Comparison of ENCODE assay signal across 14 mouse cellular contexts in the genomic region with DNA sequence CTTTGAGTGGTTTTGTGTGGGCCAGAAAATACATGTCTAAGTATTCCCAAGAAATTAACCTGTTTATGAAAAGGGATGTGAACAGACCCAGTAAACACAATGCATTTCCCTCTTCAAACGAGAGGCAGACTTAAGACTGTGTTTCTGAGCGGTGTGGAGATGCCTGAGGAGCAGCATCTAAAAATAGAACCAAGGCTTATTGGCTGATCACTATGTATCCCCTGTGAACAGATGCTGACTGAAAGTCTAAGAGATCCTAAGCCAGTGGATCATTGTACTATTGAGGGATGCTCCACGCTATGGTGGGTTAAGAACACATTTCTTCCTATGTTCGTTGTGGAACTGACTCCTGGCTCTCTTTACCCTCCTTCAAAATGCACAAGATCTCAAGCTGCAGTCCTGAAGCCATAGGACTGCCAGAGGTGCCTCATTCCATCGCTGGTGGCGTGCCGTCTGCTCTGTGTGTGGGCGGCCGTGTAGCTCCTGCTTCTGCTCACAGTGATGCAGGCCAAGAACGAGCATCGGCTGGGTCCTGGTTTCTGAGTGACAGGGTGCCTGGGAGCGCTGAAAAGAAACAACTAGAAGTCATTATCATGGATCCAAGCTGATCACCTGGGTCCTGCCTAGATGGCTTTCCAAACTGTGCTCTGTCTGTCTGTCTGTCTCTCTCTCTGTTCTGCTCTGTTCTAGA. TPM values are rescaled to one million over a fixed set of nuclear protein-coding genes. Genes with fewer than 3 reads are reported as not detected.
DNase-seq lines count a peak whose midpoint lies in the region; ATAC-seq and TF ChIP-seq lines count a peak whose summit lies in the region.
"Had no signal": no experiment of that assay in that cellular context is flagged by ENCODE, and none has a peak within 500 bp of the region (broad histone marks: within the 10 kb centered on the region; RNA-seq: fewer than 3 reads in every experiment).

No protein-coding gene starts in this region.

- WGBS in forebrain, embryonic 14.5 days: 56% methylated on average over 12 of the region's 12 CpGs
- WGBS in hindbrain, embryonic 16.5 days: 44% methylated on average over 12 of the region's 12 CpGs
- 51% methylated on average over 12 of the region's 12 CpGs for WGBS in midbrain, embryonic 13.5 days

- H3K4me3 ChIP-seq in left cerebral cortex, adult 2 months: no peak overlapping the region
- H3K4me3 ChIP-seq in forebrain, embryonic 14.5 days (ENCODE audit: low read depth, low read length): no peak overlapping the region
- no peak overlapping the region for H3K4me3 ChIP-seq in hindbrain, embryonic 16.5 days (ENCODE audit: low read length)
- H3K4me3 ChIP-seq in midbrain, embryonic 13.5 days (replicated peaks): no peak overlapping the region
- no peak overlapping the region for H3K4me3 ChIP-seq in gastrocnemius, adult 2 months
- H3K4me3 ChIP-seq: embryonic facial prominence, embryonic 15.5 days had no signal

- H3K9ac ChIP-seq in forebrain, embryonic 14.5 days (ENCODE audit: low read length): no peak overlapping the region
- no peak overlapping the region for H3K9ac ChIP-seq in hindbrain, embryonic 16.5 days (ENCODE audit: low read depth, low read length)
- H3K9ac ChIP-seq in midbrain, embryonic 13.5 days (replicated peaks): no peak overlapping the region
- H3K9ac ChIP-seq: embryonic facial prominence, embryonic 15.5 days had no signal

- DNase-seq in left cerebral cortex, adult 2 months (ENCODE audit: extremely low spot score in 1 of 2, low spot score in 2 of 2): peak; percentile 19 to 20
- no peak for DNase-seq in left cerebral cortex, adult 11 months (ENCODE audit: low spot score)
- DNase-seq in forebrain, embryonic 14.5 days (ENCODE audit: low spot score): no peak
- no peak for DNase-seq in gastrocnemius, adult 2 months
- no peak for DNase-seq in gastrocnemius, postnatal 10 days
- no peak for DNase-seq in gastrocnemius, postnatal 25 days
- DNase-seq: cerebellum, postnatal 36 days; gastrocnemius, postnatal 14 days; kidney, adult 9 months; thymus, postnatal 25 days had no signal

- intact Hi-C loops in left cerebral cortex, adult 2 months (cut with DNase I): no loop called here
- intact Hi-C loops in gastrocnemius, adult 2 months (cut with DNase I): no loop called here

- no peaks in the 10 kb centered on the region for H3K27me3 ChIP-seq in forebrain, embryonic 14.5 days (replicated peaks; ENCODE audit: control insufficient read depth, insufficient read depth, low read length)
- H3K27me3 ChIP-seq in hindbrain, embryonic 16.5 days (replicated peaks; ENCODE audit: control insufficient read depth, insufficient read depth, low read length): no peaks in the 10 kb centered on the region
- no peaks in the 10 kb centered on the region for H3K27me3 ChIP-seq in midbrain, embryonic 13.5 days
- H3K27me3 ChIP-seq: embryonic facial prominence, embryonic 15.5 days had no signal

- ATAC-seq in forebrain, embryonic 14.5 days: peak; percentile 57; the same call in 1 of the 2 replicates
- ATAC-seq in hindbrain, embryonic 16.5 days: peak; percentile 60; the same call in 1 of the 2 replicates
- peak; percentile 29; the same call in 1 of the 2 replicates for ATAC-seq in midbrain, embryonic 13.5 days
- ATAC-seq: CD4-positive, CD25-positive, alpha-beta regulatory T cell, adult 4 months had no signal

- H3K36me3 ChIP-seq in forebrain, embryonic 14.5 days (ENCODE audit: control insufficient read depth, insufficient read depth, low read length): no peaks in the 10 kb centered on the region
- no peaks in the 10 kb centered on the region for H3K36me3 ChIP-seq in hindbrain, embryonic 16.5 days (ENCODE audit: control insufficient read depth, insufficient read depth, low read length)
- no peaks in the 10 kb centered on the region for H3K36me3 ChIP-seq in midbrain, embryonic 13.5 days
- H3K36me3 ChIP-seq: embryonic facial prominence, embryonic 15.5 days had no signal

- H3K4me2 ChIP-seq in forebrain, embryonic 14.5 days (ENCODE audit: low read length): no peak overlapping the region
- no peak overlapping the region for H3K4me2 ChIP-seq in hindbrain, embryonic 16.5 days (ENCODE audit: low read length)
- no peak overlapping the region for H3K4me2 ChIP-seq in midbrain, embryonic 13.5 days (replicated peaks)
- H3K4me2 ChIP-seq: embryonic facial prominence, embryonic 15.5 days had no signal

- no peak overlapping the region; the same call in 1 of the 2 replicates for H3K27ac ChIP-seq in left cerebral cortex, adult 2 months
- peak overlapping the region; percentile 34; the same call in 1 of the 2 replicates for H3K27ac ChIP-seq in forebrain, embryonic 14.5 days (ENCODE audit: low read depth, low read length)
- peak overlapping the region; percentile 37; the same call in 1 of the 2 replicates for H3K27ac ChIP-seq in hindbrain, embryonic 16.5 days (ENCODE audit: low read depth, low read length)
- H3K27ac ChIP-seq in midbrain, embryonic 13.5 days: peak overlapping the region; percentile 71
- no peak overlapping the region for H3K27ac ChIP-seq in gastrocnemius, adult 2 months
- H3K27ac ChIP-seq: embryonic facial prominence, embryonic 15.5 days had no signal

- H3K9me3 ChIP-seq in forebrain, embryonic 14.5 days (replicated peaks; ENCODE audit: control insufficient read depth, low read length): no peaks in the 10 kb centered on the region
- no peaks in the 10 kb centered on the region for H3K9me3 ChIP-seq in hindbrain, embryonic 16.5 days (ENCODE audit: control insufficient read depth, low read length)
- no peaks in the 10 kb centered on the region for H3K9me3 ChIP-seq in midbrain, embryonic 13.5 days
- H3K9me3 ChIP-seq: embryonic facial prominence, embryonic 15.5 days had no signal

- H3K4me1 ChIP-seq in forebrain, embryonic 14.5 days (ENCODE audit: control insufficient read depth, insufficient read depth, low read length): peaks cover 14% of the 10 kb centered on the region
- peaks cover 17% of the 10 kb centered on the region for H3K4me1 ChIP-seq in hindbrain, embryonic 16.5 days (ENCODE audit: control insufficient read depth, insufficient read depth, low read depth, low read length)
- H3K4me1 ChIP-seq in midbrain, embryonic 13.5 days (replicated peaks): peaks cover 25% of the 10 kb centered on the region
- H3K4me1 ChIP-seq: embryonic facial prominence, embryonic 15.5 days had no signal

- no peak for TF ChIP-seq CTCF in left cerebral cortex, adult 2 months (IDR thresholded peaks at IDR 0.05)
- TF ChIP-seq CTCF in gastrocnemius, adult 2 months (IDR thresholded peaks at IDR 0.05): no peak

RNA-seq across cellular contexts. Expression of gene Map1b, which starts 34.5 kb away (rescaled TPM):
- total RNA-seq in left cerebral cortex, adult 2 months (2021): 100 to 1,000 TPM; 630 to 695 TPM
- polyA plus RNA-seq in forebrain, embryonic 14.5 days (2014; fragmentation: Nextera tagmentation; extraction: Ambion mirVana): 1,380 and 2,008 TPM in 2 replicates
- 1,907 and 2,195 TPM in 2 replicates for polyA plus RNA-seq in hindbrain, embryonic 16.5 days (2015; fragmentation: Nextera tagmentation; extraction: Ambion mirVana)
- polyA plus RNA-seq in midbrain, embryonic 13.5 days (2015; fragmentation: Nextera tagmentation; extraction: Ambion mirVana): 2,051 and 2,103 TPM in 2 replicates
- total RNA-seq in gastrocnemius, adult 2 months (2021): 10 to 100 TPM in 1 of 2 experiments, 1 to 10 TPM in 1; 7.7 to 13.8 TPM
- total RNA-seq in gastrocnemius, postnatal 10 days (2021): 10 to 100 TPM; 30.9 to 37.7 TPM
- total RNA-seq in gastrocnemius, postnatal 25 days (2021): 10 to 100 TPM; 12.0 to 12.9 TPM

Comparison
In these comparisons a context has a peak if more than half of its experiments do, and no peak if none do; other contexts are left out.
1. DNase-seq: peak in left cerebral cortex, adult 2 months (2 of 2); none in left cerebral cortex, adult 11 months (single experiment), forebrain, embryonic 14.5 days (single experiment), gastrocnemius, adult 2 months (single experiment), gastrocnemius, postnatal 10 days (single experiment) and gastrocnemius, postnatal 25 days (single experiment).
2. H3K27ac ChIP-seq: peak in forebrain, embryonic 14.5 days (single experiment), hindbrain, embryonic 16.5 days (single experiment) and midbrain, embryonic 13.5 days (single experiment); none in left cerebral cortex, adult 2 months (single experiment) and gastrocnemius, adult 2 months (single experiment).
3. RNA of gene Map1b, which starts 34.5 kb away (total RNA-seq): 630 to 695 TPM in left cerebral cortex, adult 2 months; 30.9 to 37.7 TPM in gastrocnemius, postnatal 10 days, 7.7 to 13.8 TPM in gastrocnemius, adult 2 months and 12.0 to 12.9 TPM in gastrocnemius, postnatal 25 days; every median in the first group is over 10 times any median in the second.
4. Peak in every context shown above with its lines, with median percentiles within 50 percentile points of each other: ATAC-seq.